Mouse (Mus musculus): ENCODE measurements around the gene Ralgps1.

DNA sequence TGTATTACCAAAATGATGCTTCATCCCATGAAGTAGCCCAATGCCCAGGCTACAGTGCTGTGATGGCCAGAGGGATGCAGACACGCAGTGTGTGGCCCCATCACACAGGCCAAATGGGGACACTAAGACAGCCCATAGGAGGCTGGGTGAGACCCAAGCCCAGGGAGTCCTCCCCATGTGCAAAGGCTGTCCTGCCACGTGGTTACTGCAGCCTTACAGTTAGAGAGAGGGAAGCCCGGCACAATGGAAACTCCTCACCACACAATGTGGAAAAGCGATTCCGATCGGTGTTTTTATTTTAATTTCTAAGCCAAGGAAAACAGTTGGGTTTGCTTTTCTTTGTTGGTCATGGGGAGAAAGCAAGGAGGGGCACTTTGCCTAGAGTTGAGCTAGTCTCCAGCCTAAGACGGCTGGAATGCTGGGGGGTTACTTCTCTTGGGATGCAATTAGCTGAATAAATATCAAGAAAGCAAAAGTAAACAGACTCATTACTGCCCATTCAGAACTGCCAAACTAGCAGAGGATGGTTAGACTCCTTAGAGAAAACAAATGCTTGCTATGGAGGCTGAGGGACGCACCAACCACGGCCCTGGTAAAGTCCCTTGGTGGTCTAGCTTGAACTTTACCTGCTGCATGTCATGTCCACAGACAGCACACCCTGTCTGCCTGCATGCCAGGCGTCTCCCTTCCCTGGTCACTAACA lies 147.5 kb downstream of the Ralgps1 start:
- TF ChIP-seq TAL1 (IDR thresholded peaks at IDR 0.05; ENCODE audit: low read length): no peak
- no peak for TF ChIP-seq GATA1 (IDR thresholded peaks at IDR 0.05; ENCODE audit: low read length)
